10 mouse cellular contexts compared by ENCODE assay signal in genomic region chr1:180911653-180912287, GRCm38 (mm10). TPM values are rescaled to one million over a fixed set of nuclear protein-coding genes. Genes with fewer than 3 reads are reported as not detected.
DNase-seq lines count a peak whose midpoint lies in the region; ATAC-seq and TF ChIP-seq lines count a peak whose summit lies in the region.
"Had no signal": no experiment of that assay in that cellular context is flagged by ENCODE, and none has a peak within 500 bp of the region (broad histone marks: within the 10 kb centered on the region; RNA-seq: fewer than 3 reads in every experiment).

No protein-coding gene starts in this region.

- H3K9me3 ChIP-seq in lung, embryonic 15.5 days: no peaks in the 10 kb centered on the region
- H3K9me3 ChIP-seq in limb, embryonic 12.5 days: no peaks in the 10 kb centered on the region

- no peaks in the 10 kb centered on the region for H3K4me1 ChIP-seq in lung, embryonic 15.5 days
- H3K4me1 ChIP-seq in limb, embryonic 12.5 days (replicated peaks): peaks cover 34% of the 10 kb centered on the region

- TF ChIP-seq POLR2A in brain, embryonic 14.5 days (IDR thresholded peaks at IDR 0.05; ENCODE audit: borderline replicate concordance, extremely low read depth, insufficient read depth, insufficient read length, poor library complexity, severe bottlenecking): no peak

- WGBS in lung, embryonic 15.5 days: 49% methylated on average over 20 of the region's 20 CpGs
- WGBS in limb, embryonic 12.5 days: 32% methylated on average over 20 of the region's 20 CpGs

- DNase-seq in lung, postnatal 14 days: no peak
- peak; percentile 48 for DNase-seq in brain, embryonic 14.5 days (ENCODE audit: low read depth)
- peak; percentile 63 for DNase-seq in thymus, postnatal 0 days (ENCODE audit: low spot score)
- no peak for DNase-seq in frontal cortex, postnatal 14 days (ENCODE audit: low spot score in 2 of 2)
- no peak for DNase-seq in gastrocnemius, adult 8-10 months (ENCODE audit: low spot score in 2 of 2)
- no peak for DNase-seq in gastrocnemius, postnatal 10 days
- DNase-seq: gastrocnemius, postnatal 14 days had no signal

- no peak for TF ChIP-seq CTCF in brain, embryonic 14.5 days (IDR thresholded peaks at IDR 0.05; ENCODE audit: borderline replicate concordance, extremely low read depth, insufficient read depth, insufficient read length)

- peak overlapping the region; percentile 28 for H3K4me2 ChIP-seq in lung, embryonic 15.5 days
- H3K4me2 ChIP-seq in limb, embryonic 12.5 days: peak overlapping the region; percentile 26

- H3K27ac ChIP-seq in lung, embryonic 15.5 days: no peak overlapping the region
- H3K27ac ChIP-seq in limb, embryonic 12.5 days: peak overlapping the region; percentile 1; the same call in 1 of the 2 replicates

- H3K36me3 ChIP-seq in lung, embryonic 15.5 days: peaks cover 15% of the 10 kb centered on the region
- peaks cover 31% of the 10 kb centered on the region for H3K36me3 ChIP-seq in limb, embryonic 12.5 days

- H3K4me3 ChIP-seq in lung, embryonic 15.5 days: no peak overlapping the region
- H3K4me3 ChIP-seq in limb, embryonic 12.5 days (replicated peaks): no peak overlapping the region

- H3K27me3 ChIP-seq in lung, embryonic 15.5 days: no peaks in the 10 kb centered on the region
- no peaks in the 10 kb centered on the region for H3K27me3 ChIP-seq in limb, embryonic 12.5 days

- ATAC-seq in lung, embryonic 15.5 days (ENCODE audit: borderline replicate concordance, extremely low read depth, low FRiP score, low TSS enrichment): no peak
- no peak for ATAC-seq in limb, embryonic 12.5 days (ENCODE audit: insufficient number of reproducible peaks, insufficient read depth, low FRiP score, low TSS enrichment, low read depth)

- H3K9ac ChIP-seq in lung, embryonic 15.5 days: no peak overlapping the region
- H3K9ac ChIP-seq in limb, embryonic 12.5 days (replicated peaks): no peak overlapping the region

RNA-seq across cellular contexts. Expression of gene Pycr2, which starts 7.7 kb away (rescaled TPM):
- 89.9 and 90.0 TPM in 2 replicates for polyA plus RNA-seq in lung, embryonic 15.5 days (2015; fragmentation: Nextera tagmentation; extraction: Ambion mirVana)
- 45.7 and 65.9 TPM in 2 replicates for polyA plus RNA-seq in brain, embryonic 14.5 days (2012; rRNA removed)
- 120 and 125 TPM in 2 replicates for polyA plus RNA-seq in limb, embryonic 12.5 days (2016; fragmentation: Nextera tagmentation; extraction: Ambion mirVana)
- 142 and 147 TPM in 2 replicates for polyA plus RNA-seq in thymus, postnatal 0 days (2015; fragmentation: Nextera tagmentation; extraction: Ambion mirVana)
- 10 to 100 TPM in 3 of 4 experiments, 1 to 10 TPM in 1; 9.3 to 11.4 (median 10.8) TPM for total RNA-seq in gastrocnemius, adult 8-10 months (2022)
- 10 to 100 TPM; 19.9 to 20.6 TPM for total RNA-seq in gastrocnemius, postnatal 10 days (2021)

RNA-seq across cellular contexts. Expression of gene Lefty2, which starts 18.9 kb away (rescaled TPM):
- polyA plus RNA-seq in lung, embryonic 15.5 days (2015; fragmentation: Nextera tagmentation; extraction: Ambion mirVana): 0.17 TPM in 1 of 2 replicates, not detected in the other
- 1.4 and 2.0 TPM in 2 replicates for polyA plus RNA-seq in brain, embryonic 14.5 days (2012; rRNA removed)
- polyA plus RNA-seq in limb, embryonic 12.5 days (2016; fragmentation: Nextera tagmentation; extraction: Ambion mirVana): 0.18 TPM in 1 of 2 replicates, not detected in the other
- polyA plus RNA-seq in thymus, postnatal 0 days (2015; fragmentation: Nextera tagmentation; extraction: Ambion mirVana): 0.86 and 0.98 TPM in 2 replicates
- not detected for total RNA-seq in gastrocnemius, adult 8-10 months (2022)
- not detected for total RNA-seq in gastrocnemius, postnatal 10 days (2021)
- total RNA-seq: gastrocnemius, postnatal 14 days; liver, adult 2 months had no signal
- polyA plus RNA-seq: liver, adult 2 months had no signal

RNA-seq across cellular contexts. Expression of gene Lefty1, which starts 23.1 kb away (rescaled TPM):
- 1.2 and 1.7 TPM in 2 replicates for polyA plus RNA-seq in lung, embryonic 15.5 days (2015; fragmentation: Nextera tagmentation; extraction: Ambion mirVana)
- 1.1 and 1.3 TPM in 2 replicates for polyA plus RNA-seq in brain, embryonic 14.5 days (2012; rRNA removed)
- 0.36 and 0.76 TPM in 2 replicates for polyA plus RNA-seq in limb, embryonic 12.5 days (2016; fragmentation: Nextera tagmentation; extraction: Ambion mirVana)
- 1.7 and 2.9 TPM in 2 replicates for polyA plus RNA-seq in thymus, postnatal 0 days (2015; fragmentation: Nextera tagmentation; extraction: Ambion mirVana)
- under 1 TPM in 3 of 4 experiments, not detected in 1; 0.19 to 0.34 (median 0.24) TPM for total RNA-seq in gastrocnemius, adult 8-10 months (2022)
- total RNA-seq in gastrocnemius, postnatal 10 days (2021): 1 to 10 TPM in 1 of 2 experiments, under 1 TPM in 1; 0.59 to 1.2 TPM

RNA-seq across cellular contexts. Expression of gene Tmem63a, which starts 30.4 kb away (rescaled TPM):
- 13.9 and 15.4 TPM in 2 replicates for polyA plus RNA-seq in lung, embryonic 15.5 days (2015; fragmentation: Nextera tagmentation; extraction: Ambion mirVana)
- 3.3 and 3.6 TPM in 2 replicates for polyA plus RNA-seq in brain, embryonic 14.5 days (2012; rRNA removed)
- polyA plus RNA-seq in limb, embryonic 12.5 days (2016; fragmentation: Nextera tagmentation; extraction: Ambion mirVana): 12.1 and 13.4 TPM in 2 replicates
- polyA plus RNA-seq in thymus, postnatal 0 days (2015; fragmentation: Nextera tagmentation; extraction: Ambion mirVana): 13.8 and 14.4 TPM in 2 replicates
- total RNA-seq in gastrocnemius, adult 8-10 months (2022): 10 to 100 TPM; 14.9 to 18.2 (median 16.2) TPM
- 10 to 100 TPM; 13.2 to 16.2 TPM for total RNA-seq in gastrocnemius, postnatal 10 days (2021)

Comparison
In these comparisons a context has a peak if more than half of its experiments do, and no peak if none do; other contexts are left out.
1. DNase-seq: peak in brain, embryonic 14.5 days (single experiment) and thymus, postnatal 0 days (single experiment); none in lung, postnatal 14 days (single experiment), frontal cortex, postnatal 14 days (0 of 2), gastrocnemius, adult 8-10 months (0 of 2) and gastrocnemius, postnatal 10 days (single experiment).